Mouse (Mus musculus): ENCODE measurements around the gene Eif2d. TPM values are rescaled to one million over a fixed set of nuclear protein-coding genes. Genes with fewer than 3 reads are reported as not detected.
"Not testable (repeated sequence)": the region's sequence is repeated elsewhere in the genome, so short reads cannot be mapped to it uniquely, and the experiment has no call there.

Gene Eif2d
- total RNA-seq, 2 experiments from 2014 or later, result 33.7 to 40.4 TPM

GRCm38 (mm10) chr1:131138191-131139016 lies 14.6 kb upstream of the Eif2d start, which contains the start of gene Dyrk3:
TSS of gene Dyrk3 (minus strand) at chr1:131138340.
- DNase-seq (ENCODE audit: low spot score in 2 of 2), result peak; percentile 92 to 93

- DNase-seq (ENCODE audit: low spot score in 2 of 2), result no peak
These were observed 13.6 kb upstream of the Eif2d start for GRCm38 (mm10) chr1:131139102-131140095.

- no peak for DNase-seq (ENCODE audit: low spot score in 2 of 2)
These were observed 11.5 kb upstream of the Eif2d start for GRCm38 (mm10) chr1:131141449-131141848.

- DNase-seq (ENCODE audit: low spot score in 2 of 2), result no peak
These were observed 10.5 kb upstream of the Eif2d start for GRCm38 (mm10) chr1:131142472-131142871.

DNA sequence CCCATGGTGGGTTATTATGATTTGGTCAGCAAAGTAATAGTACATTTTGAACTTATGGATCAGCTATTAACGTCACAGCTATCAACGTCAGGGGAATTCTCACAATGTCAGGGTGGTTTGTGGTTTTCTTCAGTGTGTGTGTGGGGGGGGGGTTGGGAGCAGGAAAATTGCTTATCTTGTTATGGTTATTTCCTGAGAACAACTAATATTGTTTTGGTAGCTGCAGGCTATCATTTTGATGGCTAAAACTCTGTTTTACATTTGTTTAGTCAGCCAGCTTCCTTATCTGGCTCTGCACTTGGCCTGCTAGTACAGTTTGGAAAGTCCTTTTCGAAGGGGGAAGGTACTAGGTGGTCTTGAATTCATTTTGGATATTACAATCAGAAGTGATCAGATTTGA lies 7.8 kb upstream of the Eif2d start:
- not testable (repeated sequence) for DNase-seq (ENCODE audit: low spot score in 2 of 2)

DNA sequence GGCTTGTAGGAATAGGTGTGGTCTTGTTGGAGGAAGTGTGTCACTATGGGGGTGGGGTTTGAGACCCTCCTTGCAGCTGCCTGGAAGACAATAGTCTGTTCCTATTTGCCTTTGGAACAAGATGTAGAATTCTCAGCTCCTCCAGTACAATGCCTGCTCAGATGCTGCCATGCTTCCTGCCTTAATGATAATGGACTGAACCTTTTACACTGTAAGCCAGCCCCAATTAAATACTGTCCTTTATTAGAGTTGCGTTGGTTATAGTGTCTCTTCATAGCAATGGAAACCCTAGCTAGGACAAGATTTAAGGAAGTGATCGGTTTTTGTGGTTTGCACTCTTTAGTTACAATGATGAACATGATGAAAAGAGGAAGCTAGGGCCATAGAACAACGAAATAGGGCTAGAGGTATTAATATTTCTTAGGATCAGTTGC lies 6.8 kb upstream of the Eif2d start:
- no peak for DNase-seq (ENCODE audit: low spot score in 2 of 2)

DNA sequence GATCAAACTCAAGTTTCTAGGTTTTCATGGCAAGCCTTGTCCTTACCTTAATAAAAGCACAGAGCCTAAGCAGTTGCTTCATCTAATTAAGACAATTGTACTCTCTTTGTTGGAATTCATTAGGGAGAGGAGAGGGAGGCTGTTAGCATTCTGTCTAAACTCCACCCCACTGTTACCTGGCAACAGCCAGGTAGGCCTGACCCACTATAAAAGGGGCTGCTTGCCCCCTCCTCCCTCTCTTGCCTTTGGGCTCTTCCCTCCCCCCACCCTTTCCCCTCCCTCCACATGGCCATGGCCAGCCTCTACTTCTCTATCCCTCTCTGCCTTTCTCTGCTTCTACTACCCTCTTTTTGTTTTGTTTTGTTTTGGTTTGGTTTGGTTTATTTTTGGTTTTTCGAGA lies 3.5 kb upstream of the Eif2d start:
- no peak for DNase-seq (ENCODE audit: low spot score in 2 of 2)

DNA sequence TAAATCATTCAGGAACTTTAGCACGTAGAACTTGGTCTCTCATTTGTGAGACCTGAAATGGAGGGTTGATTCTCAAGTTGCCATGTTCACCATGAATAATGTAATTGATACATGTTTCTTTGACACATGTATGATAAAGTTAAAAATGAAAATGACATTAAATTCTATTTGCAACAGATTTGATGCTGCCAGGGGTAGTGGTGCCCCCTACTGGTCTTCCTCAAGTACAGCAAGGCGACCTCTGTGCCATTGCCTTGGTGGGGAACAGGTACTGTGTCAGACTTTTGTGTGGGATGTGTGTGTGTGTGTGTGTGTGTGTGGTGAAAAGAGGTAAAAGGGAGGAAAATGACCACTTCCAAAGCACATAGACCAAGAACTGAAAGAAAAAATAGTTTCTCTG lies 2.5 kb downstream of the Eif2d start:
- DNase-seq (ENCODE audit: low spot score in 2 of 2), result no peak

- DNase-seq (ENCODE audit: low spot score in 2 of 2), result not testable (repeated sequence)
These were observed 6.8 kb downstream of the Eif2d start for GRCm38 (mm10) chr1:131159573-131160327.

GRCm38 (mm10) chr1:131161091-131161490 lies 8.1 kb downstream of the Eif2d start:
- DNase-seq (ENCODE audit: low spot score in 2 of 2), result no peak

- no peak for DNase-seq (ENCODE audit: low spot score in 2 of 2)
These were observed 11.4 kb downstream of the Eif2d start for GRCm38 (mm10) chr1:131164427-131164826.

GRCm38 (mm10) chr1:131167612-131168011 lies 14.6 kb downstream of the Eif2d start:
- DNase-seq (ENCODE audit: low spot score in 2 of 2), result no peak

GRCm38 (mm10) chr1:131173001-131173400 lies 20.0 kb downstream of the Eif2d start:
- no peak for DNase-seq (ENCODE audit: low spot score in 2 of 2)

- no peak for DNase-seq (ENCODE audit: low spot score in 2 of 2)
These were observed 20.8 kb downstream of the Eif2d start for GRCm38 (mm10) chr1:131173809-131174208.

DNA sequence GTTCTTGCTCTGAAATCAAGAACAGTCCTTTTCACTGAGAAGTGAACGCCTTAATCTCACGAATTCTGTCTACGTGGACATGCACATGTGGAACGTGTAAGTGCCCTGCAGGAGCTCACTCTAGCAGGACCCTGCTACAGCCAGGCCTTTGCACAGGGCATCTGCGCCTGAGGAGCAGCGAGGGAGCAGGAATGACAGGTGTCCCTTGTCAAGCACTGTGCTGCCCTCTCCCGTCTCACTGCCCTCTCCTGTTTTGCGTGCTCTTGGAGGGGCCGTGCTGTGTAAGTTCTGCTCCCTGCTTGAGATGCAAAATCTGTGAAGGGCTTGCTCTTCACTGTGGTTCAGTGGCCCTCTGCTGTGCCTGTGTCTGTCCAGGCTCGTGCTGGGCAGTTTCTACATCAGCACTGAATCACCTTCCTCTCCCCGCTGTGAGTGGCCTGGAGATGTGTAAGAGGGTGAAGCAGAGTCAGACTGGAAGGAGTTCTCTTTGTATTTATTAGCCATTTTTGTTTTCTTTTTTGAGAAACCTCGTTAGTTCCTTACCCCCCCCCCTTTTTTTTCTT lies 21.4 kb downstream of the Eif2d start:
- no peak for DNase-seq (ENCODE audit: low spot score in 2 of 2)

GRCm38 (mm10) chr1:131175189-131175588 lies 22.2 kb downstream of the Eif2d start:
- no peak for DNase-seq (ENCODE audit: low spot score in 2 of 2)

DNA sequence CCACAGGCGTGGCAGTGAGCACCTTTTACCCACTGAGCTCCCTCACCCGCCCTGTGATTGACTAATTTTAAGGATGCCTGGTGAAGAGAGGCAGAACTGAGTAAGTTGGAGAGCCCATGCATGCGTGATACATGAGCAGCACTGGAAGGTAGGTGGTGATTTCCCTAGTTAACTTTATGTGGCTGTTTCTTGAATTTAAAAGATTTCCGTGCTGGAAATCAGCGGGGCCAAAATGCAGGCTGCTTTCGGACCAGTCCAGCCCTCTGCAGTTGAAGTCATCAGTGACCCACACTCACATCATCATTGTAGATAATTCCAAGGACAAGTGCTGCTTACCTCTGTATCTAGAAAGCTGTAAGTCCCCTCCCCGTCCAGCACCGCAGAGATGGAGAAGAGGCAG lies 22.8 kb downstream of the Eif2d start:
- no peak for DNase-seq (ENCODE audit: low spot score in 2 of 2)

GRCm38 (mm10) chr1:131177249-131177648 lies 24.3 kb downstream of the Eif2d start:
- no peak for DNase-seq (ENCODE audit: low spot score in 2 of 2)

- no peak for DNase-seq (ENCODE audit: low spot score in 2 of 2)
These were observed 25.1 kb downstream of the Eif2d start for GRCm38 (mm10) chr1:131178083-131178482.

- no peak for DNase-seq (ENCODE audit: low spot score in 2 of 2)
These were observed 27.4 kb downstream of the Eif2d start for GRCm38 (mm10) chr1:131180386-131180785.
